In genomic region chr8:117107533-117107932, GRCm38 (mm10) we compare ENCODE assay signal across 8 mouse cellular contexts. TPM values are rescaled to one million over a fixed set of nuclear protein-coding genes. Genes with fewer than 3 reads are reported as not detected.
DNase-seq lines count a peak whose midpoint lies in the region; ATAC-seq and TF ChIP-seq lines count a peak whose summit lies in the region.
"Had no signal": no experiment of that assay in that cellular context is flagged by ENCODE, and none has a peak within 500 bp of the region (broad histone marks: within the 10 kb centered on the region; RNA-seq: fewer than 3 reads in every experiment).

No protein-coding gene starts in this region.

- no peak overlapping the region for H3K9ac ChIP-seq in heart, embryonic 12.5 days
- H3K9ac ChIP-seq: limb, embryonic 13.5 days had no signal

- H3K27me3 ChIP-seq in E14TG2a.4 (ENCODE audit: insufficient read depth, low read length), result peaks cover 2% of the 10 kb centered on the region; the same call in 1 of the 2 replicates
- no peaks in the 10 kb centered on the region for H3K27me3 ChIP-seq in heart, embryonic 12.5 days (replicated peaks)
- H3K27me3 ChIP-seq: limb, embryonic 13.5 days had no signal

- DNase-seq in adipocyte (ENCODE audit: low spot score), result peak; percentile 73
- peak; percentile 82 for DNase-seq in embryo, embryonic 10 days (ENCODE audit: low spot score)
- DNase-seq in layer of hippocampus, adult 9-11 months, result peak; percentile 53
- DNase-seq in lung, postnatal 14 days, result peak; percentile 83
- peak; percentile 44 to 54 for DNase-seq in right cerebral cortex, postnatal 36 days (ENCODE audit: low spot score in 2 of 2)

- 15% methylated on average over 9 of the region's 9 CpGs for WGBS in heart, embryonic 12.5 days

- ATAC-seq in heart, embryonic 12.5 days (ENCODE audit: insufficient number of reproducible peaks, low FRiP score), result 0 out of 2 replicates have a peak, but pooled peaks have one; percentile 29

- no peaks in the 10 kb centered on the region for H3K36me3 ChIP-seq in E14TG2a.4 (ENCODE audit: insufficient read depth, low read length)
- H3K36me3 ChIP-seq in heart, embryonic 12.5 days, result no peaks in the 10 kb centered on the region
- H3K36me3 ChIP-seq: limb, embryonic 13.5 days had no signal

- H3K4me2 ChIP-seq in heart, embryonic 12.5 days, result no peak overlapping the region
- H3K4me2 ChIP-seq: limb, embryonic 13.5 days had no signal

- H3K4me3 ChIP-seq in E14TG2a.4 (replicated peaks; ENCODE audit: low read length), result no peak overlapping the region
- H3K4me3 ChIP-seq in heart, embryonic 12.5 days, result no peak overlapping the region
- H3K4me3 ChIP-seq: limb, embryonic 13.5 days had no signal

- peaks cover 18% of the 10 kb centered on the region for H3K4me1 ChIP-seq in E14TG2a.4 (replicated peaks; ENCODE audit: low read depth, low read length)
- H3K4me1 ChIP-seq in heart, embryonic 12.5 days (replicated peaks), result no peaks in the 10 kb centered on the region

- peak; percentile 92 for TF ChIP-seq CTCF in E14TG2a.4 (conservative IDR thresholded peaks at IDR 0.05; ENCODE audit: low read length)

- 0 out of 2 replicates have a peak, but pooled peaks cover 5% of the 10 kb centered on the region for H3K9me3 ChIP-seq in E14TG2a.4 (ENCODE audit: low read length)
- H3K9me3 ChIP-seq in heart, embryonic 12.5 days (replicated peaks), result peaks cover 6% of the 10 kb centered on the region; the same call in 1 of the 2 replicates

- H3K27ac ChIP-seq in heart, embryonic 12.5 days (ENCODE audit: poor library complexity, severe bottlenecking), result no peak overlapping the region
- H3K27ac ChIP-seq: limb, embryonic 13.5 days had no signal

RNA-seq across cellular contexts. Expression of gene Bco1, which starts 11.9 kb away (rescaled TPM):
- 0.08 and 0.34 TPM in 2 replicates for polyA plus RNA-seq in heart, embryonic 12.5 days (2016; fragmentation: Nextera tagmentation; extraction: Ambion mirVana)

RNA-seq across cellular contexts. Expression of gene Pkd1l2, which starts 25.3 kb away (rescaled TPM):
- polyA plus RNA-seq in heart, embryonic 12.5 days (2016; fragmentation: Nextera tagmentation; extraction: Ambion mirVana), result 0.11 TPM in 1 of 2 replicates, not detected in the other
- polyA plus RNA-seq: limb, embryonic 13.5 days had no signal

RNA-seq across cellular contexts. Expression of gene Gan, which starts 50.4 kb away (rescaled TPM):
- 1.3 and 1.7 TPM in 2 replicates for polyA plus RNA-seq in heart, embryonic 12.5 days (2016; fragmentation: Nextera tagmentation; extraction: Ambion mirVana)
